In the genomic region with DNA sequence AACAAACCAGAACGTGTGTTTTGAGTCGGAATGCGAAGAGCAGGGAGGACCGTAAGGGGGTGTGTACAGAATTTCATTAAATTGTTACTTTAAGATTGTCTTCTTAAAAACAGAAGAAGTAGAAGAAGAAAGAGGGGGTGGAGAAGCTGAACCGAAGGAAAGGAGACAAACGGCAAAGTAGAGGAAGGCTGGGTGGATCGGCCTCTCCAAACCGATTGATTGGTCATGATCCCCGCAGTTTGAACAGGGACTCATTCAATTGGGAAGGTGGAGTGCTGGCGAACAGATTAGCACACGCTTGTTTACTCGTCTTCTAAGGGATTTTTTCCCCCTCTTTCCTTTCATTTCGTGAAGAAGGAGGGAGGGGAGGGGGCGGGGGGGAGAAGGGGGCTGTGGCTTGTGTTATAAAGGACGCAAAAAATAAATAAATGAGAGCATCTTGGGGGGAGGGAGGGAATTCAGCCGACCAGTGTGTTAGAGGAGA, we compare ENCODE assay signal across 8 mouse cellular contexts. TPM values are rescaled to one million over a fixed set of nuclear protein-coding genes. Genes with fewer than 3 reads are reported as not detected.
DNase-seq lines count a peak whose midpoint lies in the region; ATAC-seq and TF ChIP-seq lines count a peak whose summit lies in the region.

A gene (plus strand): TSS at position 434 of the 484 bp plus-strand sequence.

- ATAC-seq in cerebellum, adult (ENCODE audit: insufficient number of reproducible peaks, low FRiP score, low TSS enrichment): no peak
- ATAC-seq in liver, embryonic 11.5 days (replicated peaks; ENCODE audit: low FRiP score): no peak
- ATAC-seq in stomach, embryonic 16.5 days (ENCODE audit: insufficient read depth, low FRiP score): no peak

- peak; percentile 13 for DNase-seq in cerebellum, adult 9-11 months
- DNase-seq in 3T3-L1 (ENCODE audit: low read depth, low spot score): peak; percentile 9
- no peak for DNase-seq in liver, embryonic 11.5 days (ENCODE audit: low spot score)
- DNase-seq in left cerebral cortex, postnatal 14 days (ENCODE audit: low spot score in 2 of 2): no peak
- no peak for DNase-seq in thymus, adult 2 months

- H3K27ac ChIP-seq in embryonic fibroblast, embryonic 13.5 days (ENCODE audit: insufficient read depth, low read length): peak within 1 kb of the TSS; percentile 69
- no peak within 1 kb of the TSS for H3K27ac ChIP-seq in liver, embryonic 11.5 days (ENCODE audit: low read depth, low read length)
- no peak within 1 kb of the TSS for H3K27ac ChIP-seq in stomach, embryonic 16.5 days (ENCODE audit: low read length)
- H3K27ac ChIP-seq in thymus, adult 2 months (ENCODE audit: control insufficient read depth, insufficient read depth, low read length): no peak within 1 kb of the TSS

- 2% methylated on average over 15 of the region's 16 CpGs for WGBS in liver, embryonic 11.5 days
- under 1% methylated on average over 15 of the region's 16 CpGs for WGBS in stomach, embryonic 16.5 days
- 3% methylated on average over 16 of the region's 16 CpGs for WGBS in thymus, adult 2 months

- H3K27me3 ChIP-seq in liver, embryonic 11.5 days (replicated peaks; ENCODE audit: control insufficient read depth, insufficient read depth, low read length): peaks cover 39% of the 10 kb centered on the region
- H3K27me3 ChIP-seq in stomach, embryonic 16.5 days (ENCODE audit: control insufficient read depth, insufficient read depth, low read length): peaks cover 5% of the 10 kb centered on the region
- no peaks in the 10 kb centered on the region for H3K27me3 ChIP-seq in thymus, adult 2 months (ENCODE audit: control insufficient read depth, insufficient read depth, low read length)

- H3K36me3 ChIP-seq in liver, embryonic 11.5 days (ENCODE audit: control insufficient read depth, insufficient read depth, low read length): no peaks in the 10 kb centered on the region
- H3K36me3 ChIP-seq in stomach, embryonic 16.5 days (ENCODE audit: control insufficient read depth, insufficient read depth, low read length): no peaks in the 10 kb centered on the region
- no peaks in the 10 kb centered on the region for H3K36me3 ChIP-seq in thymus, adult 2 months (ENCODE audit: control insufficient read depth, insufficient read depth, low read length)

- H3K9me3 ChIP-seq in liver, embryonic 11.5 days (ENCODE audit: control insufficient read depth, low read length): no peaks in the 10 kb centered on the region
- H3K9me3 ChIP-seq in stomach, embryonic 16.5 days (replicated peaks; ENCODE audit: control insufficient read depth, low read length): no peaks in the 10 kb centered on the region

- H3K9ac ChIP-seq in liver, embryonic 11.5 days (ENCODE audit: low read depth, low read length): no peak within 1 kb of the TSS
- H3K9ac ChIP-seq in stomach, embryonic 16.5 days (ENCODE audit: low read length): peak within 1 kb of the TSS; percentile 78

- TF ChIP-seq CTCF in embryonic fibroblast, embryonic 13.5 days (IDR thresholded peaks at IDR 0.05; ENCODE audit: borderline replicate concordance, insufficient read depth, low read length): no peak
- no peak for TF ChIP-seq CTCF in thymus, adult 2 months (IDR thresholded peaks at IDR 0.05; ENCODE audit: borderline replicate concordance, control insufficient read depth, extremely low read depth, insufficient read depth, low read length, poor library complexity)

- H3K4me3 ChIP-seq in embryonic fibroblast, embryonic 13.5 days (ENCODE audit: insufficient read depth, low read length): peak within 1 kb of the TSS; percentile 68
- peak within 1 kb of the TSS; percentile 55 for H3K4me3 ChIP-seq in liver, embryonic 11.5 days (ENCODE audit: low read depth, low read length)
- H3K4me3 ChIP-seq in stomach, embryonic 16.5 days (replicated peaks; ENCODE audit: low read length): peak within 1 kb of the TSS; percentile 61
- H3K4me3 ChIP-seq in thymus, adult 2 months (ENCODE audit: control insufficient read depth, insufficient read depth, low read length): no peak within 1 kb of the TSS

- 0 out of 2 replicates have a peak, but pooled peaks cover 2% of the 10 kb centered on the region for H3K4me1 ChIP-seq in embryonic fibroblast, embryonic 13.5 days (ENCODE audit: control insufficient read depth, insufficient read depth, low read length)
- peaks cover 3% of the 10 kb centered on the region; the same call in 1 of the 2 replicates for H3K4me1 ChIP-seq in liver, embryonic 11.5 days (replicated peaks; ENCODE audit: control insufficient read depth, insufficient read depth, low read length)
- H3K4me1 ChIP-seq in stomach, embryonic 16.5 days (ENCODE audit: control insufficient read depth, insufficient read depth, low read length): peaks cover 13% of the 10 kb centered on the region
- H3K4me1 ChIP-seq in thymus, adult 2 months (replicated peaks; ENCODE audit: control insufficient read depth, insufficient read depth, low read length): no peaks in the 10 kb centered on the region

- intact Hi-C loops in left cerebral cortex, postnatal 14 days (cut with DNase I): loop anchor here (5.0 to 10.0 kb wide), 2 partner anchors 374 to 461 kb away; no protein-coding TSS in a partner anchor

- TF ChIP-seq POLR2A in embryonic fibroblast, embryonic 13.5 days (IDR thresholded peaks at IDR 0.05; ENCODE audit: low read depth, low read length): peak; percentile 44; the same call in 1 of the 2 replicates
- TF ChIP-seq POLR2A in thymus, adult 2 months (IDR thresholded peaks at IDR 0.05; ENCODE audit: control insufficient read depth, extremely low read depth, insufficient read depth, low read length, poor library complexity): no peak

- peak within 1 kb of the TSS; percentile 69 for H3K4me2 ChIP-seq in liver, embryonic 11.5 days
- peak within 1 kb of the TSS; percentile 93 for H3K4me2 ChIP-seq in stomach, embryonic 16.5 days (ENCODE audit: low read depth, low read length)

RNA-seq across cellular contexts. Expression of the gene that starts here (rescaled TPM):
- polyA plus RNA-seq in embryonic fibroblast, embryonic 13.5 days (2011; ENCODE audit: insufficient read length, low read depth, missing spikeins): 54.2 and 59.8 TPM in 2 replicates
- polyA plus RNA-seq in liver, embryonic 11.5 days (2014; fragmentation: Nextera tagmentation; extraction: Ambion mirVana): 0.36 and 0.40 TPM in 2 replicates
- polyA plus RNA-seq in stomach, embryonic 16.5 days (2015; fragmentation: Nextera tagmentation; extraction: Ambion mirVana): 0.98 and 1.4 TPM in 2 replicates
- total RNA-seq in left cerebral cortex, postnatal 14 days (2021): under 1 TPM; 0.29 to 0.47 TPM
- 0.15 and 0.22 TPM in 2 replicates for polyA plus RNA-seq in thymus, adult 2 months (2012; rRNA removed)

Comparison
In these comparisons a context has a peak if more than half of its experiments do, and no peak if none do; other contexts are left out.
1. RNA of the gene that starts here (polyA plus RNA-seq): 54.2 to 59.8 TPM in embryonic fibroblast, embryonic 13.5 days; 0.98 to 1.4 TPM in stomach, embryonic 16.5 days, 0.36 to 0.40 TPM in liver, embryonic 11.5 days and 0.15 to 0.22 TPM in thymus, adult 2 months; every median in the first group is over 10 times any median in the second.
2. DNase-seq: peak in cerebellum, adult 9-11 months (single experiment) and 3T3-L1 (single experiment); none in liver, embryonic 11.5 days (single experiment), left cerebral cortex, postnatal 14 days (0 of 2) and thymus, adult 2 months (single experiment).